Mouse (Mus musculus) bone marrow macrophage, adult 2 months (primary cell): ENCODE results near the gene Cap1.

Source experiments
- CTCF ChIP-seq: IDR thresholded peaks from 2 replicates; pipeline ENCODE4 v1.5.1; 2012; ENCODE audit warnings: low read depth, mild to moderate bottlenecking, low read length, moderate library complexity
- POLR2A ChIP-seq: IDR thresholded peaks from 2 replicates; pipeline ENCODE4 v1.6.1; 2012; ENCODE audit warnings: mild to moderate bottlenecking, low read depth, low read length, borderline replicate concordance

DNA sequence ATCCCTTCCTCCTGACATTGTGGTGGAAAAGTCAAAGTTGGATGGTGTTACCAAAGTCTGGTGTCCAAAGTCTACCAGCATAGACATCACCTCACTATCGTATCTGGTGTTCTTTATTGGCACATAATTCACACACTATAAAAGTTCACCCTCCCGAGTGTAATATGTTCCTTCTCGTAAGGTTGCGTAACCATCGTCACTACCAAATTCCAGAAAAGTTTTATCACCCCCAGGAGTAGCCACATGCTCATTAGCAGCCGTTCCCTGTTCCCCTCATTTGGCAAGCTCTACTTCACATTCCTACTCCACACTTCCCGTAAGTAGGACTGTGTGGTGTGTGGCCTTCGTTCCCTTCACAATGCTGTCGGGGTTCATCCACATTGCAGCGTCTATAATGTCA lies 19.5 kb upstream of the Cap1 start:
- TF ChIP-seq CTCF (no peak), POLR2A (no peak)
